Mouse (Mus musculus): ENCODE measurements around the gene Anp32b.

GRCm38 (mm10) chr4:46450519-46451131 is at the start of gene Anp32b:
- TF ChIP-seq POLR2A (IDR thresholded peaks at IDR 0.05; ENCODE audit: low read depth, low read length) (peak; percentile 35; the same call in 1 of the 2 replicates), CTCF (IDR thresholded peaks at IDR 0.05; ENCODE audit: extremely low read depth, insufficient read length, insufficient replicate concordance, low read depth, low read length) (peak; percentile 35; the same call in 1 of the 2 replicates)

Measured in small intestine, adult 2 months (tissue).